Mouse (Mus musculus): ENCODE measurements at regions not wholly inside any gene's neighbourhood (a gene's known extent, or its start where the extent isn't known, plus 50 kb on each side); places are given as distances from the start of the nearest gene placed in this dataset.
A peak's percentile ranks its signal among the peaks of the same experiment; 100 is the strongest.

DNA sequence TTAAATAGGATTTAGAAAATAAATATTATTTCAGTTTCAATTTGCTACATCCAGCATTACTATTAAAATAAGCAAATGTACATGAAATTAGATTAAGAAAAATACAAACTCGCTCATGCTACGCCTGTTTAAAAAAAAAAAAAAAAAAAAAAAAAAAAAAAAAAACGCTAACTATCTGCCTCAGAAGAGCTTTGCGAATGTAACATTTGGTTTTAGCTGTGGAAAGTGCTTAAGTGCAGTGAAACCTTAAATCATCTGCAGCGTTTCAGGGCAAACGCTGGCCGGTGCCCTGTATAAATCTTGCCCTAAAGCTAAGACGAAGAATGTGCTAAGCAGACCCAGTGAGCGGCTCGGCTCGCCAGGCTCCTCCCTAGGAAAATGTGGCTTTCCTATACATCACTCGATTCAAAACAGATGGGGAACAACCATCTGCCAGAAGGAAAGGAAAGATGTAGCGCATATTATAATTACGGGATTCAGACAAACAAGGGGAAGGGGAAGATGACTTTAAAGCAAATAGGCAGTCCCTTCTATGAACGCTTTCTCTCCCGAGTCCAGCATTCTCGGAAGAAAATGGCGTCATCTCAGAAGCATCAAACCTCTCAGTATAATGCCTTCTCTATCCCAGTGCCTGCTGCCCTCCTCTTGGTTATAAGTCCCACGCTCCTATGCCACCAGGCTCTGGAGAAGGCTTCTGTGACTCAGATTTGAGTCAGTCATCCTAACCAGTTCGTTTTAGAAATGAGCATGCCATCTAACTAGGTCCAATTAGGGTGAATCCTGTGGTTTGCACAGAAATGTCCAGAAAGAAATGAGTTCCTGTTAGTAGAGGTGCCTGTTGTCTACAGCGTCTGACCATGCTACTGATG lies 105.2 kb upstream of the Supt20 start:
- no peak overlapping the region for H3K27ac ChIP-seq (ENCODE audit: insufficient read depth, low read depth, low read length)
- H3K36me3 ChIP-seq (ENCODE audit: control insufficient read depth, insufficient read depth, low read length): no peaks in the 10 kb centered on the region
- WGBS: 51% methylated on average over 21 of the region's 21 CpGs
- DNase-seq: no peak
- no peak overlapping the region for H3K4me3 ChIP-seq (ENCODE audit: insufficient read depth, low read depth, low read length)
- H3K4me1 ChIP-seq (ENCODE audit: control insufficient read depth, insufficient read depth, low read length): no peaks in the 10 kb centered on the region
- H3K27me3 ChIP-seq (replicated peaks; ENCODE audit: control insufficient read depth, insufficient read depth, low read length): no peaks in the 10 kb centered on the region
- no peak for TF ChIP-seq POLR2A (IDR thresholded peaks at IDR 0.05; ENCODE audit: low read depth, low read length)
- no peak for TF ChIP-seq CTCF (conservative IDR thresholded peaks at IDR 0.05; ENCODE audit: insufficient read depth, insufficient read length, low read depth, low read length)

DNA sequence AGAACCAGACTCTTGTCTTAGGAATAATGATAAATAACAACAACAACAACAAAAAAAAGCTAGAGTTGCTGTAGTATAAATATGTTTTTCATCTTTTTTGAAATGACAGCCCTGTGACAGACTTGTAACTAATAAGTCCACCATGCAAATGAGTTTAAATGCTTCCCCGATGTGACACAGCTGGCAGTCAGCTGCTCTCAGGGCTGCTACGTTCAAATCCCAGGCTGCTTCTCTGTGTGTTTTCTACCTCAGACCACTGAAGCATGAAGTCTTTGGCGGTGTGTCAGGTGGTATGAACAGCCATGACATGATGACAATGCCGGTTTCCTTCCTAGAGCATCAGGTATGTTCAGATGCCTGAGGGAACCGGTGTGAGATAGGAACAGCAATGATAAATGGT lies 104.4 kb upstream of the Supt20 start:
- no peak overlapping the region for H3K27ac ChIP-seq (ENCODE audit: insufficient read depth, low read depth, low read length)
- no peak for TF ChIP-seq CTCF (conservative IDR thresholded peaks at IDR 0.05; ENCODE audit: insufficient read depth, insufficient read length, low read depth, low read length)
- TF ChIP-seq POLR2A (IDR thresholded peaks at IDR 0.05; ENCODE audit: low read depth, low read length): no peak
- H3K36me3 ChIP-seq (ENCODE audit: control insufficient read depth, insufficient read depth, low read length): no peaks in the 10 kb centered on the region
- 50% methylated on average over 5 of the region's 5 CpGs for WGBS
- DNase-seq: no peak
- no peaks in the 10 kb centered on the region for H3K27me3 ChIP-seq (replicated peaks; ENCODE audit: control insufficient read depth, insufficient read depth, low read length)
- H3K4me3 ChIP-seq (ENCODE audit: insufficient read depth, low read depth, low read length): no peak overlapping the region
- no peaks in the 10 kb centered on the region for H3K4me1 ChIP-seq (ENCODE audit: control insufficient read depth, insufficient read depth, low read length)

DNA sequence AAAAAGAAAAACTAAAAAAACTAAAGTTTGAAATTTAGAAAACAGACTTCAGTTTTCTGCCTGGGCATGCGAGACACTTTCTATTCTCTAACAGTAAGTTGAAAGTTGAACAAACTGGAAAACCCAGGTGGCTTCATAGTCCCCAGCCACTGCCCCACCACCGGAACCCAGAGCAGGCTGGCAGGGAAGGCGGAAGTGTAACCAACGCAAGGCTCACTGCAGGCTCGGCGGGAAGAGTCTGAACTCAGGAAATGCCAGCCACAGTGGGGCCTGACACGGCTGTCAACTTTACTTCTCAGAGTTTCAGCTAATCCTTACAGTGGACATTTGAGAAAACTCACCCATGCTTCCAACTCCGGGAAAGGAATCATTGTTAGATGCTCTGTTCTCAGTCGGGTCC lies 102.6 kb upstream of the Supt20 start:
- no peak overlapping the region for H3K4me3 ChIP-seq (ENCODE audit: insufficient read depth, low read depth, low read length)
- 59% methylated on average over 9 of the region's 9 CpGs for WGBS
- no peaks in the 10 kb centered on the region for H3K4me1 ChIP-seq (ENCODE audit: control insufficient read depth, insufficient read depth, low read length)
- DNase-seq: no peak
- no peaks in the 10 kb centered on the region for H3K27me3 ChIP-seq (replicated peaks; ENCODE audit: control insufficient read depth, insufficient read depth, low read length)
- TF ChIP-seq CTCF (conservative IDR thresholded peaks at IDR 0.05; ENCODE audit: insufficient read depth, insufficient read length, low read depth, low read length): no peak
- no peak for TF ChIP-seq POLR2A (IDR thresholded peaks at IDR 0.05; ENCODE audit: low read depth, low read length)
- no peak overlapping the region for H3K27ac ChIP-seq (ENCODE audit: insufficient read depth, low read depth, low read length)
- no peaks in the 10 kb centered on the region for H3K36me3 ChIP-seq (ENCODE audit: control insufficient read depth, insufficient read depth, low read length)

DNA sequence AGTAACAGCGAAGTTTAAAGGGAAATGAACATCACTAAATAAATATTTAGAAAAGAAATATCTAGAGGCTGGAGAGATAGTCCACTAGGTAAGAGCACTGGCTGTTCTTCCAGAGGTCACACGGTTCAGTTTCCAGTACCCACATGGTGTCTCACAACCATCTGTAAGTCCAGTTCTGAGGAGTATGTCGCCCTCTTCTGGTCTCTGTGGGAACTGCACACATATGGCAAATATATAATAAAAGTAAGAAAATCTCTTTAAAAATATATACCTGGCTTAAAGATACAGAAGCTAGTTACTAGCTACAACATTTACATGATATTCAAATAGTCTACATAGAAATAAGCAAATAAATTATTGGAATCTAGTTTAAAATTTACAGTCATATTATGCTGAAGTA lies 101.4 kb upstream of the Supt20 start:
- H3K27me3 ChIP-seq (replicated peaks; ENCODE audit: control insufficient read depth, insufficient read depth, low read length): no peaks in the 10 kb centered on the region
- 73% methylated on average over 3 of the region's 3 CpGs for WGBS
- no peaks in the 10 kb centered on the region for H3K36me3 ChIP-seq (ENCODE audit: control insufficient read depth, insufficient read depth, low read length)
- no peak overlapping the region for H3K4me3 ChIP-seq (ENCODE audit: insufficient read depth, low read depth, low read length)
- no peak overlapping the region for H3K27ac ChIP-seq (ENCODE audit: insufficient read depth, low read depth, low read length)
- TF ChIP-seq CTCF (conservative IDR thresholded peaks at IDR 0.05; ENCODE audit: insufficient read depth, insufficient read length, low read depth, low read length) (0 out of 2 replicates have a peak, but pooled peaks have one; percentile 26), POLR2A (IDR thresholded peaks at IDR 0.05; ENCODE audit: low read depth, low read length) (no peak)
- no peak for DNase-seq
- H3K4me1 ChIP-seq (ENCODE audit: control insufficient read depth, insufficient read depth, low read length): no peaks in the 10 kb centered on the region

DNA sequence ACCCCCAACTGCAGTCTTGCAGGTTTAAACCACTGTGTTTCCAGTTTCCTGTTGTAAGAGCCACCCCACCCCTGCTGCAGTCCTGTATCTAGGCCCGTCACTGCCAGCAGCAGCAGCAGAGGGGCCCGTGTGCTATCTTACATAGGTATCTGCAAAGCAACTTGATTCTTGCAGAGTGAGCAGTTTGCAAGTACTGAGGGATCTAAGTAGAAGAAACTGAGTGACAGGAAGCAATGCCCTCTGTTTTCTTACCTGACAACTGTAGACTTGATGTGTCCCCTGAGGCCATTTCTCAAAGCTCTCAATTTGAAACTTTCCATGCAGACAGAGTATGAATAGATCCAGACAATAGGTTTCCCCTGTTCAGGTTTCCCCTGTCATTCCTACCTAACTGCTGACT lies 100.5 kb upstream of the Supt20 start:
- Histone ChIP-seq H3K27ac (ENCODE audit: insufficient read depth, low read depth, low read length) (no peak overlapping the region), H3K4me3 (ENCODE audit: insufficient read depth, low read depth, low read length) (no peak overlapping the region), H3K27me3 (replicated peaks; ENCODE audit: control insufficient read depth, insufficient read depth, low read length) (no peaks in the 10 kb centered on the region), H3K36me3 (ENCODE audit: control insufficient read depth, insufficient read depth, low read length) (no peaks in the 10 kb centered on the region), H3K4me1 (ENCODE audit: control insufficient read depth, insufficient read depth, low read length) (no peaks in the 10 kb centered on the region)
- 71% methylated on average over 2 of the region's 2 CpGs for WGBS
- no peak for TF ChIP-seq CTCF (conservative IDR thresholded peaks at IDR 0.05; ENCODE audit: insufficient read depth, insufficient read length, low read depth, low read length)
- no peak for TF ChIP-seq POLR2A (IDR thresholded peaks at IDR 0.05; ENCODE audit: low read depth, low read length)
- DNase-seq: no peak

DNA sequence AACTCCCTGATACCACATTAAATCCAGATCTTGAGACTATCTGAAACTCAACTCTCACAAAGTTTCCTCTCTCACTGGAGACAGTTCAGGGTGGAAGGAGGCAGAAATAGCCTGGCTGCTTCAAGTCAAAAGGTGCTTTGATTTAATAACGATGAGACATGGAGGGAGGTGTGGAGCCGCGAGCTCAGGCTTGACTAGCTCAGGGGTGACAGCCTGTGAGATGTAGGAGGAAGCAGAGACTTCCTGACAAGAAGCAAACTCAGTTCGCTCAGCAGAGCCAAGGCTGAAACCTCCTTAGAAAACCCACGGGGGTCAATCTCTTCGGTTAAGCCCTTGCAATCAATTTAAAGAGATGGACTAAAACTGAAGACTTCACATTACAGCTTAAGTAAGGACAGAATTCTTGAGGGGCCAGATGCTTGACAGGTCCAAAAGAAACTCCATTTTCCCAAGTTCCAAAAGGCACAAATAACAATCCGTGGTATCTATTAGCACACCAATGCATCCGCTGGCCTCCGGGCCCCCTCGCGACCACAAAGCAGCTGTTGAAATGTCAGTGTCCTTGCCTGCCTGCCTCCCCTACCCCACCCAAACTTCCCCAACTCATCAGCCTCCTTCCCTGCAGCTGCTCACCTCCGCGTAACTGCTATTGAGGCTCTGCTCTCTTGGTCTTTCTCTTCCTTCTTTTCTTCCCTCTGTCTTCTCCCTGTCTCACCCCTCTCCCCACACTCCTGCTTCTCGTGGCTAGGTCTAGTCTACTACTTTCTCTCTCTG lies 99.8 kb upstream of the Supt20 start:
- TF ChIP-seq POLR2A (IDR thresholded peaks at IDR 0.05; ENCODE audit: low read depth, low read length) (no peak), CTCF (conservative IDR thresholded peaks at IDR 0.05; ENCODE audit: insufficient read depth, insufficient read length, low read depth, low read length) (no peak)
- H3K36me3 ChIP-seq (ENCODE audit: control insufficient read depth, insufficient read depth, low read length): no peaks in the 10 kb centered on the region
- H3K4me3 ChIP-seq (ENCODE audit: insufficient read depth, low read depth, low read length): no peak overlapping the region
- no peak overlapping the region for H3K27ac ChIP-seq (ENCODE audit: insufficient read depth, low read depth, low read length)
- 31% methylated on average over 14 of the region's 14 CpGs for WGBS
- H3K27me3 ChIP-seq (replicated peaks; ENCODE audit: control insufficient read depth, insufficient read depth, low read length): no peaks in the 10 kb centered on the region
- no peak for DNase-seq
- H3K4me1 ChIP-seq (ENCODE audit: control insufficient read depth, insufficient read depth, low read length): no peaks in the 10 kb centered on the region

DNA sequence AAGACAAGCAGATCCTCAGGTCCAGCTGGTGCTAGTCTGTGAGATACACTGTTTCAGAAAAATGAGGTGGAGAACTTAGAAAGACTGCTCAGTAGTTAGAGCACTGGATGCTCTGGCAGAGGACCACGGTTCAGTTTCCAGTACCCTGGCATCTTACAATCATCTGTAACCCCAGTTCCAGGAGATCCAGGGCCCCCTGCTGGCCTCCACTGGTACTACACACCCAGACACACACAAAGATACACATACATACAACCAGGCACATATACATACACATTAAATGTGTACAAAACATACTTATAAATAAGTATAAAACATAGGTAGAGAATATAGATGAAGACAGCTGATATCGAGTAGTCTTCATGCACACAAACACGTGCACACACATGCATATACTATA lies 97.4 kb upstream of the Supt20 start:
- no peak overlapping the region for H3K27ac ChIP-seq (ENCODE audit: insufficient read depth, low read depth, low read length)
- WGBS: 91% methylated on average over 3 of the region's 3 CpGs
- no peak for DNase-seq
- no peak overlapping the region for H3K4me3 ChIP-seq (ENCODE audit: insufficient read depth, low read depth, low read length)
- H3K27me3 ChIP-seq (replicated peaks; ENCODE audit: control insufficient read depth, insufficient read depth, low read length): no peaks in the 10 kb centered on the region
- H3K4me1 ChIP-seq (ENCODE audit: control insufficient read depth, insufficient read depth, low read length): no peaks in the 10 kb centered on the region
- 0 out of 2 replicates have a peak, but pooled peaks have one; percentile 0 for TF ChIP-seq CTCF (conservative IDR thresholded peaks at IDR 0.05; ENCODE audit: insufficient read depth, insufficient read length, low read depth, low read length)
- TF ChIP-seq POLR2A (IDR thresholded peaks at IDR 0.05; ENCODE audit: low read depth, low read length): no peak
- no peaks in the 10 kb centered on the region for H3K36me3 ChIP-seq (ENCODE audit: control insufficient read depth, insufficient read depth, low read length)
